31 mouse cellular contexts compared by ENCODE assay signal in the genomic region with DNA sequence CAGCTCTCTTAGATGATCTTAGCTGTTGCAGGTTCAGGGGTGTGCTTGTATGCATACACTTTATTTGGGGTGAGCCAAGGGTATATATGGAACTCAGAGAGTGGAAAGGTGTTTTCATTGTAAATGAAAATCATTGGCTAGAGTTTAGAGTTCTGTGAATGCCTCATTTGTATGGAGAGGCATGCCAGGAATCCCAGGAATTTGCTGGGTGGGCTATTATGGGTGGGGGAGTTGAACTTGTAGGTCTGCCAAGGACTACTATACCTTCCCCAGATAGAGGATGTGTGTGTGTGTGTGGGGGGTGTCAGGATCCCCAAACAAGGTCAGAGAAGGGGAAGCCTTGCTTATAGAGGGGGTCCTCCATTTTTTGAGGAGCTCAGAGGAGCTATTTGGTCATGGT. TPM values are rescaled to one million over a fixed set of nuclear protein-coding genes. Genes with fewer than 3 reads are reported as not detected.
A peak's percentile ranks its signal among the peaks of the same experiment; 100 is the strongest.
DNase-seq lines count a peak whose midpoint lies in the region; ATAC-seq and TF ChIP-seq lines count a peak whose summit lies in the region.
"Had no signal": no experiment of that assay in that cellular context is flagged by ENCODE, and none has a peak within 500 bp of the region (broad histone marks: within the 10 kb centered on the region; RNA-seq: fewer than 3 reads in every experiment).

No protein-coding gene starts in this region.

- no peaks in the 10 kb centered on the region for H3K27me3 ChIP-seq in kidney, embryonic 15.5 days
- H3K27me3 ChIP-seq in ES-Bruce4 (ENCODE audit: control insufficient read depth, insufficient read depth, low read length, poor library complexity, severe bottlenecking), result no peaks in the 10 kb centered on the region
- H3K27me3 ChIP-seq in liver, embryonic 11.5 days (replicated peaks; ENCODE audit: control insufficient read depth, insufficient read depth, low read length), result no peaks in the 10 kb centered on the region
- H3K27me3 ChIP-seq: embryonic facial prominence, embryonic 13.5 days; forebrain, embryonic 12.5 days; forebrain, embryonic 15.5 days; heart, embryonic 12.5 days; heart, embryonic 15.5 days; hindbrain, embryonic 13.5 days; intestine, embryonic 15.5 days had no signal

- no peaks in the 10 kb centered on the region for H3K4me1 ChIP-seq in kidney, embryonic 15.5 days
- H3K4me1 ChIP-seq in ES-Bruce4 (ENCODE audit: control insufficient read depth, insufficient read depth, low read length), result no peaks in the 10 kb centered on the region
- no peaks in the 10 kb centered on the region for H3K4me1 ChIP-seq in ES-E14 (ENCODE audit: control insufficient read depth in 2 of 2, insufficient read depth in 2 of 2, low read length in 2 of 2, poor library complexity in 1 of 2)
- no peaks in the 10 kb centered on the region for H3K4me1 ChIP-seq in liver, embryonic 11.5 days (replicated peaks; ENCODE audit: control insufficient read depth, insufficient read depth, low read length)
- H3K4me1 ChIP-seq: embryonic facial prominence, embryonic 13.5 days; forebrain, embryonic 12.5 days; forebrain, embryonic 15.5 days; heart, embryonic 15.5 days; hindbrain, embryonic 10.5 days; hindbrain, embryonic 13.5 days; intestine, embryonic 15.5 days had no signal

- H3K9me3 ChIP-seq in kidney, embryonic 15.5 days (replicated peaks), result no peaks in the 10 kb centered on the region
- H3K9me3 ChIP-seq in ES-Bruce4 (replicated peaks; ENCODE audit: control insufficient read depth, insufficient read depth, low read length, poor library complexity, severe bottlenecking) (peaks cover 12% of the 10 kb centered on the region), ES-E14 (ENCODE audit: control insufficient read depth, insufficient read depth, low read depth, low read length) (no peaks in the 10 kb centered on the region)
- no peaks in the 10 kb centered on the region for H3K9me3 ChIP-seq in liver, embryonic 11.5 days (ENCODE audit: control insufficient read depth, low read length)
- H3K9me3 ChIP-seq: embryonic facial prominence, embryonic 10.5 days; embryonic facial prominence, embryonic 13.5 days; forebrain, embryonic 12.5 days; forebrain, embryonic 15.5 days; heart, embryonic 12.5 days; heart, embryonic 15.5 days; hindbrain, embryonic 10.5 days; hindbrain, embryonic 13.5 days; intestine, embryonic 15.5 days had no signal

- H3K4me3 ChIP-seq in kidney, embryonic 15.5 days (replicated peaks), result no peak overlapping the region
- H3K4me3 ChIP-seq in ES-Bruce4 (ENCODE audit: low read depth, low read length) (no peak overlapping the region), ES-E14 (ENCODE audit: insufficient read depth in 1 of 2, low read depth in 1 of 2, low read length in 2 of 2, poor library complexity in 1 of 2, severe bottlenecking in 1 of 2) (no peak overlapping the region)
- no peak overlapping the region for H3K4me3 ChIP-seq in liver, embryonic 11.5 days (ENCODE audit: low read depth, low read length)
- H3K4me3 ChIP-seq: embryonic facial prominence, embryonic 10.5 days; embryonic facial prominence, embryonic 13.5 days; erythroblast, embryonic 14.5 days; forebrain, embryonic 12.5 days; forebrain, embryonic 15.5 days; heart, embryonic 12.5 days; heart, embryonic 15.5 days; hindbrain, embryonic 10.5 days; hindbrain, embryonic 13.5 days; intestine, embryonic 15.5 days had no signal

- no peak for TF ChIP-seq CTCF in ES-Bruce4 (IDR thresholded peaks at IDR 0.05; ENCODE audit: low read depth, low read length)

- TF ChIP-seq EP300 in ES-Bruce4 (IDR thresholded peaks at IDR 0.05; ENCODE audit: insufficient read depth, low read depth, low read length), result no peak

- H3K27ac ChIP-seq in kidney, embryonic 15.5 days, result no peak overlapping the region
- H3K27ac ChIP-seq in ES-Bruce4 (ENCODE audit: insufficient read depth, low read length) (peak overlapping the region; percentile 31; the same call in 1 of the 2 replicates), ES-E14 (ENCODE audit: insufficient read depth, low read depth, low read length, poor library complexity, severe bottlenecking) (no peak overlapping the region)
- no peak overlapping the region for H3K27ac ChIP-seq in liver, embryonic 11.5 days (ENCODE audit: low read depth, low read length)
- H3K27ac ChIP-seq: embryonic facial prominence, embryonic 10.5 days; embryonic facial prominence, embryonic 13.5 days; forebrain, embryonic 12.5 days; forebrain, embryonic 15.5 days; heart, embryonic 15.5 days; hindbrain, embryonic 10.5 days; hindbrain, embryonic 13.5 days; intestine, embryonic 15.5 days had no signal

- ATAC-seq in kidney, embryonic 15.5 days (replicated peaks; ENCODE audit: low FRiP score), result 0 out of 2 replicates have a peak, but pooled peaks have one; percentile 25
- no peak for ATAC-seq in liver, embryonic 11.5 days (replicated peaks; ENCODE audit: low FRiP score)
- ATAC-seq: CD4-positive, CD25-positive, alpha-beta regulatory T cell, adult 4 months; forebrain, embryonic 15.5 days; hindbrain, embryonic 16.5 days; intestine, embryonic 15.5 days had no signal

- DNase-seq in kidney, adult 9 months, result no peak
- DNase-seq in ES-E14 (ENCODE audit: low read depth, low spot score) (peak; percentile 4), ZHBTc4 (ENCODE audit: low read depth, low spot score) (peak; percentile 63)
- DNase-seq in B cell, adult 2 months, result no peak
- no peak for DNase-seq in liver, embryonic 11.5 days (ENCODE audit: low spot score)
- DNase-seq: adrenal gland, adult 2 months; adrenal gland, postnatal 14 days; cerebellum, adult 11 months; cerebellum, adult 9-10 months; cerebellum, postnatal 14 days; gastrocnemius, postnatal 25 days; heart, adult 18-20 months; heart, postnatal 10 days; heart, postnatal 36 days had no signal

- TF ChIP-seq POLR2A in ES-Bruce4 (IDR thresholded peaks at IDR 0.05; ENCODE audit: insufficient read depth, low read length), result no peak

- in situ Hi-C loops in ES-E14 (cut with MboI; ENCODE audit: low sequenced_read_pairs in 2 of 2, unreplicated experiment in 2 of 2), result no loop called here

- H3K4me2 ChIP-seq in kidney, embryonic 15.5 days, result no peak overlapping the region
- no peak overlapping the region for H3K4me2 ChIP-seq in liver, embryonic 11.5 days
- H3K4me2 ChIP-seq: embryonic facial prominence, embryonic 13.5 days; forebrain, embryonic 12.5 days; forebrain, embryonic 15.5 days; heart, embryonic 12.5 days; heart, embryonic 15.5 days; hindbrain, embryonic 13.5 days; intestine, embryonic 15.5 days had no signal

- H3K9ac ChIP-seq in kidney, embryonic 15.5 days, result no peak overlapping the region
- H3K9ac ChIP-seq in ES-Bruce4 (ENCODE audit: low read depth, poor library complexity, severe bottlenecking) (no peak overlapping the region), ES-E14 (ENCODE audit: insufficient read depth, low read depth, low read length, poor library complexity, severe bottlenecking) (no peak overlapping the region)
- no peak overlapping the region for H3K9ac ChIP-seq in liver, embryonic 11.5 days (ENCODE audit: low read depth, low read length)
- H3K9ac ChIP-seq: embryonic facial prominence, embryonic 13.5 days; forebrain, embryonic 12.5 days; forebrain, embryonic 15.5 days; heart, embryonic 12.5 days; heart, embryonic 15.5 days; hindbrain, embryonic 13.5 days; intestine, embryonic 15.5 days had no signal

- no peaks in the 10 kb centered on the region for H3K36me3 ChIP-seq in kidney, embryonic 15.5 days
- H3K36me3 ChIP-seq in ES-Bruce4 (ENCODE audit: control insufficient read depth, insufficient read depth, low read length, poor library complexity, severe bottlenecking), result no peaks in the 10 kb centered on the region
- H3K36me3 ChIP-seq in ES-E14 (ENCODE audit: control insufficient read depth, insufficient read depth, low read length, poor library complexity, severe bottlenecking), result no peaks in the 10 kb centered on the region
- H3K36me3 ChIP-seq in liver, embryonic 11.5 days (ENCODE audit: control insufficient read depth, insufficient read depth, low read length), result no peaks in the 10 kb centered on the region
- H3K36me3 ChIP-seq: embryonic facial prominence, embryonic 10.5 days; embryonic facial prominence, embryonic 13.5 days; forebrain, embryonic 12.5 days; forebrain, embryonic 15.5 days; heart, embryonic 12.5 days; heart, embryonic 15.5 days; hindbrain, embryonic 10.5 days; hindbrain, embryonic 13.5 days; intestine, embryonic 15.5 days had no signal

TF ChIP-seq in ES-E14, 5 proteins besides CTCF, POLR2A, EP300 and RAD21:
- TF ChIP-seq ZC3H11A (IDR thresholded peaks at IDR 0.05; ENCODE audit: borderline replicate concordance, low read depth, low read length), result no peak
- TF ChIP-seq MAFK (IDR thresholded peaks at IDR 0.05; ENCODE audit: insufficient read depth, low read depth, low read length), result no peak
- no peak for TF ChIP-seq HCFC1 (IDR thresholded peaks at IDR 0.05; ENCODE audit: borderline replicate concordance, insufficient read depth, low read length)
- TF ChIP-seq CHD2 (IDR thresholded peaks at IDR 0.05; ENCODE audit: low read depth, low read length), result no peak
- no peak for TF ChIP-seq ZNF384 (IDR thresholded peaks at IDR 0.05; ENCODE audit: low read depth, low read length)

RNA-seq across cellular contexts. Expression of gene A2m, which starts 27.3 kb away (rescaled TPM):
- 1.2 and 2.2 TPM in 2 replicates for polyA plus RNA-seq in kidney, embryonic 15.5 days (2015; fragmentation: Nextera tagmentation; extraction: Ambion mirVana)
- 0.47 and 0.55 TPM in 2 replicates for polyA plus RNA-seq in ES-Bruce4 (2011; ENCODE audit: insufficient read depth, insufficient read length, low read depth, missing spikeins)
- total RNA-seq in ES-E14 (2012; rRNA removed), result 7.8 and 14.6 TPM in 2 replicates
- polyA plus RNA-seq in liver, embryonic 11.5 days (2014; fragmentation: Nextera tagmentation; extraction: Ambion mirVana), result 4.2 and 4.8 TPM in 2 replicates
- total RNA-seq: MEL had no signal
- polyA plus RNA-seq: C2C12; gonadal fat pad, adult 2 months had no signal

Comparison
In these comparisons a context has a peak if more than half of its experiments do, and no peak if none do; other contexts are left out.
1. DNase-seq: peak in ES-E14 (single experiment) and ZHBTc4 (single experiment); none in kidney, adult 9 months (single experiment), B cell, adult 2 months (0 of 2) and liver, embryonic 11.5 days (single experiment).